Comparison of ENCODE assay signal across 20 mouse cellular contexts in genomic region chr5:24380499-24380898, GRCm38 (mm10). TPM values are rescaled to one million over a fixed set of nuclear protein-coding genes. Genes with fewer than 3 reads are reported as not detected.
"Had no signal": no experiment of that assay in that cellular context is flagged by ENCODE, and none has a peak within 500 bp of the region (broad histone marks: within the 10 kb centered on the region; RNA-seq: fewer than 3 reads in every experiment).

No protein-coding gene starts in this region.

- H3K4me2 ChIP-seq: liver, embryonic 15.5 days; lung, embryonic 15.5 days; midbrain, embryonic 12.5 days; neural tube, embryonic 12.5 days; stomach, embryonic 15.5 days had no signal

- DNase-seq: liver, postnatal 0 days; lung, adult 2 months; lung, postnatal 14 days; lung, postnatal 36 days; midbrain, embryonic 14.5 days; right cerebral cortex, postnatal 14 days; thymus, adult 2 months; thymus, postnatal 25 days; thymus, postnatal 4 days had no signal

- H3K4me3 ChIP-seq: liver, embryonic 15.5 days; lung, embryonic 15.5 days; megakaryocyte, embryonic 14.5 days; midbrain, embryonic 12.5 days; neural tube, embryonic 12.5 days; stomach, embryonic 15.5 days had no signal

- ATAC-seq: liver, postnatal 0 days had no signal

- H3K36me3 ChIP-seq: liver, embryonic 15.5 days; lung, embryonic 15.5 days; midbrain, embryonic 12.5 days; neural tube, embryonic 12.5 days; stomach, embryonic 15.5 days had no signal

- H3K27ac ChIP-seq: liver, embryonic 15.5 days; lung, embryonic 15.5 days; macrophage; midbrain, embryonic 12.5 days; neural tube, embryonic 12.5 days; stomach, embryonic 15.5 days; stomach, postnatal 0 days had no signal

- H3K9ac ChIP-seq: liver, embryonic 15.5 days; liver, postnatal 0 days; lung, embryonic 15.5 days; midbrain, embryonic 12.5 days; neural tube, embryonic 12.5 days; stomach, embryonic 15.5 days had no signal

- H3K9me3 ChIP-seq: liver, embryonic 15.5 days; lung, embryonic 15.5 days; megakaryocyte, embryonic 14.5 days; midbrain, embryonic 12.5 days; neural tube, embryonic 12.5 days; stomach, embryonic 15.5 days had no signal

RNA-seq across cellular contexts. Expression of gene Atg9b, which starts 11.4 kb away (rescaled TPM):
- total RNA-seq: monocyte, adult 5-6 weeks; neutrophil, adult 5-6 weeks had no signal

RNA-seq across cellular contexts. Expression of gene Nos3, which starts 15.9 kb away (rescaled TPM):
- total RNA-seq: megakaryocyte progenitor cell, adult 5-6 weeks; monocyte, adult 5-6 weeks; neutrophil, adult 5-6 weeks had no signal
- polyA plus RNA-seq: macrophage had no signal

RNA-seq across cellular contexts. Expression of gene Kcnh2, which starts 29.1 kb away (rescaled TPM):
- total RNA-seq: monocyte, adult 5-6 weeks had no signal
- polyA plus RNA-seq: macrophage had no signal

RNA-seq across cellular contexts. Expression of gene Asic3, which starts 32.7 kb away (rescaled TPM):
- total RNA-seq: monocyte, adult 5-6 weeks had no signal
- polyA plus RNA-seq: liver, embryonic 15.5 days; liver, postnatal 0 days; macrophage; midbrain, embryonic 14.5 days; stomach, postnatal 0 days had no signal
